16 mouse cellular contexts compared by ENCODE assay signal in genomic region chr11:117246286-117246685, GRCm38 (mm10). TPM values are rescaled to one million over a fixed set of nuclear protein-coding genes. Genes with fewer than 3 reads are reported as not detected.
DNase-seq lines count a peak whose midpoint lies in the region; ATAC-seq and TF ChIP-seq lines count a peak whose summit lies in the region.
"Had no signal": no experiment of that assay in that cellular context is flagged by ENCODE, and none has a peak within 500 bp of the region (broad histone marks: within the 10 kb centered on the region; RNA-seq: fewer than 3 reads in every experiment).

No protein-coding gene starts in this region.

- no peaks in the 10 kb centered on the region for H3K36me3 ChIP-seq in kidney, adult 2 months (ENCODE audit: control insufficient read depth, insufficient read depth, low read length)
- no peaks in the 10 kb centered on the region; the same call in 1 of the 2 replicates for H3K36me3 ChIP-seq in small intestine, adult 2 months (ENCODE audit: control insufficient read depth, insufficient read depth, low read length)
- H3K36me3 ChIP-seq: forebrain, embryonic 12.5 days; hindbrain, embryonic 12.5 days; midbrain, embryonic 13.5 days had no signal

- ATAC-seq in megakaryocyte progenitor cell, adult 5-6 weeks (replicated peaks; ENCODE audit: poor library complexity): no peak
- ATAC-seq: intestine, postnatal 0 days; midbrain, embryonic 13.5 days had no signal

- TF ChIP-seq CTCF in kidney, adult 2 months (conservative IDR thresholded peaks at IDR 0.05; ENCODE audit: insufficient read depth, insufficient read length, low read depth, low read length): no peak
- no peak for TF ChIP-seq CTCF in small intestine, adult 2 months (IDR thresholded peaks at IDR 0.05; ENCODE audit: extremely low read depth, insufficient read length, insufficient replicate concordance, low read depth, low read length)

- peak; percentile 62 for DNase-seq in adrenal gland, adult 2 months
- DNase-seq in adrenal gland, postnatal 10 days: no peak
- DNase-seq in kidney, adult 2 months: peak; percentile 58
- no peak for DNase-seq in kidney, adult 8-10 months
- DNase-seq in CD4-positive, CD25-positive, alpha-beta regulatory T cell, adult 2 months (ENCODE audit: low read depth, low spot score): peak; percentile 52
- no peak for DNase-seq in cerebellum, adult 9-10 months
- DNase-seq: adrenal gland, adult 8-10 months; cerebellum, adult 8-10 months had no signal

- TF ChIP-seq POLR2A in kidney, adult 2 months (IDR thresholded peaks at IDR 0.05; ENCODE audit: low read depth, low read length): no peak
- TF ChIP-seq POLR2A in small intestine, adult 2 months (IDR thresholded peaks at IDR 0.05; ENCODE audit: low read depth, low read length): no peak

- H3K4me1 ChIP-seq in kidney, adult 2 months (ENCODE audit: control insufficient read depth, insufficient read depth, low read length): peaks cover 22% of the 10 kb centered on the region
- H3K4me1 ChIP-seq in small intestine, adult 2 months (ENCODE audit: control insufficient read depth, insufficient read depth, insufficient read length, low read length): peaks cover 14% of the 10 kb centered on the region

- WGBS in kidney, adult 2 months: 48% methylated on average over 8 of the region's 8 CpGs
- WGBS in small intestine, adult 2 months: 52% methylated on average over 8 of the region's 8 CpGs

- H3K27ac ChIP-seq in kidney, adult 2 months (ENCODE audit: insufficient read depth, low read depth, low read length): peak overlapping the region; percentile 58
- 0 out of 2 replicates have a peak overlapping the region, but pooled peaks have one; percentile 14 for H3K27ac ChIP-seq in small intestine, adult 2 months (ENCODE audit: insufficient read depth, low read depth, low read length)
- H3K27ac ChIP-seq: embryonic facial prominence, embryonic 15.5 days; forebrain, embryonic 12.5 days; hindbrain, embryonic 12.5 days; macrophage; midbrain, embryonic 13.5 days had no signal

- no peaks in the 10 kb centered on the region for H3K27me3 ChIP-seq in kidney, adult 2 months (replicated peaks; ENCODE audit: control insufficient read depth, insufficient read depth, low read length)
- H3K27me3 ChIP-seq in small intestine, adult 2 months (ENCODE audit: control insufficient read depth, insufficient read depth, low read length): no peaks in the 10 kb centered on the region
- H3K27me3 ChIP-seq: embryonic facial prominence, embryonic 15.5 days; forebrain, embryonic 12.5 days; hindbrain, embryonic 12.5 days; midbrain, embryonic 13.5 days had no signal

- H3K4me3 ChIP-seq in kidney, adult 2 months (ENCODE audit: insufficient read depth, low read depth, low read length): no peak overlapping the region
- no peak overlapping the region for H3K4me3 ChIP-seq in small intestine, adult 2 months (ENCODE audit: low read depth, low read length)
- H3K4me3 ChIP-seq: embryonic facial prominence, embryonic 15.5 days; forebrain, embryonic 12.5 days; hindbrain, embryonic 12.5 days; midbrain, embryonic 13.5 days had no signal

RNA-seq across cellular contexts. Expression of gene Sept9, which starts 46.8 kb away (rescaled TPM):
- 100 to 1,000 TPM; 143 to 149 TPM for total RNA-seq in adrenal gland, adult 2 months (2021)
- 46.5 and 53.7 TPM in 2 replicates for polyA plus RNA-seq in adrenal gland, adult 2 months (2012; rRNA removed)
- total RNA-seq in adrenal gland, postnatal 10 days (2021): 100 to 1,000 TPM; 115 to 146 TPM
- 22.2 and 25.9 TPM in 2 replicates for polyA plus RNA-seq in kidney, adult 2 months (2012; rRNA removed)
- 17.0 and 31.0 TPM in 2 replicates for polyA plus RNA-seq in small intestine, adult 2 months (2012; rRNA removed)
- total RNA-seq in megakaryocyte progenitor cell, adult 5-6 weeks (2015): 73.7 and 81.7 TPM in 2 replicates
- 140 and 159 TPM in 2 replicates for total RNA-seq in megakaryocyte progenitor cell, adult 5-6 weeks (2017)

Comparison
In these comparisons a context has a peak if more than half of its experiments do, and no peak if none do; other contexts are left out.
1. DNase-seq: peak in adrenal gland, adult 2 months (single experiment), kidney, adult 2 months (single experiment) and CD4-positive, CD25-positive, alpha-beta regulatory T cell, adult 2 months (single experiment); none in adrenal gland, postnatal 10 days (single experiment), kidney, adult 8-10 months (0 of 2) and cerebellum, adult 9-10 months (single experiment).